Mouse (Mus musculus) frontal cortex, postnatal 36 days (tissue): Measurements from ENCODE around the gene Cd8b1.
"Not testable (repeated sequence)": the region's sequence is repeated elsewhere in the genome, so short reads cannot be mapped to it uniquely, and the experiment has no call there.

Source experiments
- DNase-seq, 2 experiments: peaks; one replicate each; pipeline ENCODE4 v3.0.0; 2022; ENCODE audit warnings: low spot score in 2 of 2

The Cd8b1 gene

DNA sequence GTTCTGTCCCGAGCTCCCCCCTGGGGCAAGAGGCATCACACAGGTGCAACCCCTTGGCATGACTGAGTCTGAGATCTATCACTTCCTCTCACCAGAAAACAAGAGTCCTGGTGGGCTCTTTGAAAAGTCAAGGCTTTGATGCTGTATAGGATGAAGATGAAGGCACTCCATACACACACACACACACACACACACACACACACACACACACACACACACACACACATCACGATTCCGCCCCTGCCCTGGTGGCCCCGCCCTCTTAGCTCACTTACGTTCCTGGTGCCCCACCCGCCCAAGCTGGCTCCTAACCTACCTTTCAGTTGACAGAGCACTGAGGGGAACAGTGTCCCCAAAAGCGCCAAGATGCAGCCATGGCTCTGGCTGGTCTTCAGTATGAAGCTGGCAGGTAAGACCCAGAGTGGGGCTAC is at the start of gene Cd8b1:
TSS of gene Cd8b1 (plus strand) at position 298 of the 431 bp plus-strand sequence.
- DNase-seq: no peak

DNA sequence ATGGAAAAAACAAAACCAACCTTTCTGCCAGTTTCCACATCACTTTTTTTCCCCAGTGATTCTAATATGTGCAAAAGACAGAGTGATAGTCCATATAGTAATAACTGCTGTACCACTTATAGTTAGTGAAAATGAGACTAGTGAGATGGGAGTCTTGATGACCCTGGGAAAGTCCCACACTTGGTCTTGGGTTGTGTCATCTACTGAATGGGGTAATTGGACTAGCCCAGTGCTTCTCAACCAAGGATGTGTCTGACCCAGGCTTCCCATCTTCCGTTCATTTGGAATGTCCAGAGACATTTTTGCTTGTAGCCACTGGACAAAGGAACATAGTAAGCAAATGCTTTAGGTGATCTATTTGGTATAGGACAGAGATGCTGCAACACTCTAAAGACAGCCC is 48.9 kb upstream of the Cd8b1 start:
- no peak for DNase-seq

DNA sequence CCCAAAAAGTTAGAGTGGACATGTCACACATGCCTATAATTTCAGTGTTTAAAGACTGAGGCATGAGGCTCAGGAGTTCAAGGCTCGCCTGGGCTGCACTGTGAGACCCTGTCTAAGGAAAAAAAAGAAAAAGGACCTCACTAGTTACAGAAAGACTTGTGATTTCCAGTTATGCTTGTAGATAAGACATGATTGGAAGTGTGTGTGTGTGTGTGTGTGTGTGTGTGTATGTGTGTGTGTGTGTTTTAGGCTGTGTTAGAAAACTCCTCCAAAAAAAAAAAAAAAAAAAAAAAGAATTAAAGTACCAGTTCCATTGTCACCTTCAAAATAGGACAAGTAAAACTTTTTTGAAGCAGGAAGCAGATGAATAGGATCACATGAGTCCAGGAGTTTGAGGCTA is 48.0 kb upstream of the Cd8b1 start:
- no peak for DNase-seq

DNA sequence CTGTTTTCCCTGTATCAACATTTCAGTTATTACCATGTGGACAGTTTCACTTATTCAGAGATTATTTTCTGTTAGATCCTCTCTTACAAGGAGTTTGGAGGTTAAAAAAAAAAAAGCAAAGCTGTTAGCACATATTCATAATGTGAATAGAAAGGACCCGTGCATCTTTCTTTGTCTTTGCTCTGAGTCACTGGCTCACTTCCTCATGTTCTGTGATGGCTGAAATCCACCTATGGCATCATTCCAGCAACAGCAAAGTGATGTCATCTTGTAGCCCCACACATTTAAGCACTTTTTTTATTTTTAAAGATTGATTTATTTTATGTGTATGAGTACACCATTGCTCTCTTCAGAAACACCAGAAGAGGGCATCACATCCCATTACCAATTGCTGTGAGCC is 43.2 kb upstream of the Cd8b1 start:
- no peak for DNase-seq

- DNase-seq: no peak
Measured at GRCm38 (mm10) chr6:71293509-71293908, 29.1 kb upstream of the Cd8b1 start.

DNA sequence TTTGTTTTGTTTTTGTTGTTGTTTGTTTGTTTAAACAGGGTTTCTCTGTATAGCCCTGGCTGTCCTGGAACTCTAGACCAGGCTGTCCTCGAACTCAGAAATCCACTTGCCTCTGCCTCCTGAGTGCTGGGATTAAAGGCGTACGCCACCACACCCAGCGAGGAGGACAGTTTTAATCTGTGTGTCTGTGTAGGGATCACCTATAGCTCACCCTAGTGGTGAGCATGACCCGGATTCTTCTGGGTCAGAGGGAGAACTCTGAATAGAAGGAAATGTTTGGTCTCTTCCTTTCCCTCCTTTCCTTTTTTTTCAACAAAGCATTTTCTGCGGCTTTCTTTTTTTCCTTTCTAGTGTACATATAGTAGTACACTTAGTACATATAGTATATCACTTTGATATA is 27.3 kb upstream of the Cd8b1 start:
- no peak for DNase-seq

- no peak for DNase-seq
Measured at GRCm38 (mm10) chr6:71298051-71298450, 24.5 kb upstream of the Cd8b1 start.

GRCm38 (mm10) chr6:71298751-71299150 is 23.8 kb upstream of the Cd8b1 start:
- DNase-seq: no peak

DNA sequence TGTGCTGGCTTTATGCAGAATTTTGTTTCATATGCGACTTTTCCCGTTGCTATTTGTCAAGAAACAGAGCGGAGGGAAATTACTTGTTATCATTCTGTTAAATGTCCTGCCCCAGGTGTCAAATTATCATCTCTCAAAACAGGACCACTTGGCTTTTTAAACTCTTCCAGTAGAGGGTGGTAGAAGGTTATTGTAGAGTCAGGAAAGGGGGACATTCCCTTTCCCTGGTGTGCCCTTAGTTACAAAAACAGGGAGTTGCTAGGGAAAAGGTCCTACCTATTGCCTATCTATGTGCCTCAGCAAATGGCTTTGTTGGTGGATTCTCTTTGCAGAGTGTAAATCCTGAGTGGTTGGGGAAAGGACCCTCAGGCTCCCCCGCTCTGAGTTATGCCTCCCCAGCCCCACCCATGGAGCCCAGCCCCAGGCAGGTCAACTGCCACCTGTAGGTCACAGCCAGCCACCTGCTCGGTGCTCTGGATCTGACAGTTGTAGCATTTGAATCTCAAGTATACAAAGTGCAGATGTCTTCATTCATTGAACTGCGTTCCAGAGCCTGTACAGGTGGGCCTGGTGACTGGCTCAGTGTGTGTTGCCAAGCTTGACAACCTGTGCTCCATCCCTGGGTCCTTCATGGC is 20.4 kb upstream of the Cd8b1 start:
- DNase-seq: no peak

DNA sequence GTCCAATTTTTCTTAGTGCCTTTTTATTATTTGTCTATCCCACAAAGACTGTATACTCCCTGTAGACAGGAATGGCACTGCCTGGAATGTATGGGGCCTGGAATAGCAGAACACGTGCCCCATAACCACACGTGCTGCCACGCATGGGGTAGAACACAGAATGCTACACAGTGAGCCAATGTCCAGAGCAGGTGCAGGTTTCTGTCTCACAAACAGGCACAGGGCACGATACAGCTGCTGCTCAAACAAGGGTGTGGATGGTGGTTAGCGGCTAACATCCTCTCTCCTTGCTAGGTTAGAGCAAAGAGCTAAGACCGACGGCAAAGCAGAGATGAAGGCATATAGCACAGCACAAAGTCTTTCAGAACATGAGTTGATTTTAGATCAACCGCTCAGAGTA is 15.1 kb upstream of the Cd8b1 start:
- DNase-seq: no peak

GRCm38 (mm10) chr6:71321826-71322283 is 733 bp upstream of the Cd8b1 start, which contains the start of gene Smyd1:
Gene Smyd1 (minus strand): TSS chr6:71322233.
- no peak for DNase-seq

DNA sequence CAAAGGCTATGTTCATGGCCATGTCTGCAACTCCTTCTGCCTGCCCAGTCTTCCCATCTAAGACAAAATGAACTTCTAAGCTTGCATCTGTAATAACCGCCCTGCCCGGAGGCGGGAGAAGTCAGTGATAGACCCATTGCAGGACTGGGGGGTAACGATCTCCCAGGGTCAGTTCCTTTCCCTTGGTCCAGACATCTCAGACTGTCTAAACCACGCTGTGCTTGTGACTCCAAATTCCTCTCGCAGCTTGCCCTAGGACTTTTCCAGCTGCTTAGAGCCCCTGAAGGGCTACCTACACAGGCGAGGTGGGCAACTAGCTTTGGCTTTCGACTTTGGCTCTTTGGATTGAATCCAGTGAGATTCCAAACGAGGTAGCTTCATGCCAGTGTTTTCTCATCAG is 2.2 kb downstream of the Cd8b1 start:
- DNase-seq: no peak

DNA sequence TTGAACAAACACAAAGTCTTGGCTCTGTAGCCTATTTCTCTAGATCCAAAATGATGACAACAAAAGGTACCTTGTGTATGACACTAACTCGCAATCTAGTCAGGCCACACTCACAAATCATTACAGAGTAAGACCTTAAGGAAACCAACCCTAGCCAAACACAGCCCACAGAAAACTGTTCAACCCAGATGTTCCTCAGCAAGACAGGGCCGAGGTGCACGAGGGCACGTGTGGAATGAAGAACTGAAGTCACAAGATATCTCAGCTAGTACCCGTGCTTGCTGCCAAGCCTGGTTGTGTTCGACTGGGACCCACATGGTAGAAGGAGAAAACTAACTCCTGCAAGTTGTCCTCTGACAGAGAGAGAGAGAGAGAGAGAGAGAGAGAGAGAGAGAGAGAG is 7.3 kb downstream of the Cd8b1 start:
- DNase-seq: no peak

DNA sequence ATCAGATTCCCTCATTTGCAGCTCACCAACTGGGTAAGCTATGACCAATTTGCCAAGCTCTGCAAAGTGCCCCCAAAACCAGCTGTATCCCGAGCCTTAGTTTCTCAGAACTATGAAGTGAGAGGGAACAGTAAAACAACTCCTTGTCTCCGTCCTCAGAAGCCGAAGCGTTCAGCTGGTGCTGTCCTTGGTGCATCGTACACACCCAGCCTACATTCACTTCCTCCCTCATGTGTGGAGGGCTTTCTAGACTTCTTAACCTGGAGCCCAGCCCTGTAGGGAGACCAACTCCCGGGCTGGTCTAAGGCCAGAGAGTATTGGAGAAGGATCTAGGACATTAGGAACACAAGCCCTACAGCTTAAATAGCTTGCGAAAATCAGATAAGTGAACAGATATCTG is 7.9 kb downstream of the Cd8b1 start:
- DNase-seq: no peak

GRCm38 (mm10) chr6:71331491-71331890 is 8.9 kb downstream of the Cd8b1 start:
- DNase-seq: not testable (repeated sequence)

DNA sequence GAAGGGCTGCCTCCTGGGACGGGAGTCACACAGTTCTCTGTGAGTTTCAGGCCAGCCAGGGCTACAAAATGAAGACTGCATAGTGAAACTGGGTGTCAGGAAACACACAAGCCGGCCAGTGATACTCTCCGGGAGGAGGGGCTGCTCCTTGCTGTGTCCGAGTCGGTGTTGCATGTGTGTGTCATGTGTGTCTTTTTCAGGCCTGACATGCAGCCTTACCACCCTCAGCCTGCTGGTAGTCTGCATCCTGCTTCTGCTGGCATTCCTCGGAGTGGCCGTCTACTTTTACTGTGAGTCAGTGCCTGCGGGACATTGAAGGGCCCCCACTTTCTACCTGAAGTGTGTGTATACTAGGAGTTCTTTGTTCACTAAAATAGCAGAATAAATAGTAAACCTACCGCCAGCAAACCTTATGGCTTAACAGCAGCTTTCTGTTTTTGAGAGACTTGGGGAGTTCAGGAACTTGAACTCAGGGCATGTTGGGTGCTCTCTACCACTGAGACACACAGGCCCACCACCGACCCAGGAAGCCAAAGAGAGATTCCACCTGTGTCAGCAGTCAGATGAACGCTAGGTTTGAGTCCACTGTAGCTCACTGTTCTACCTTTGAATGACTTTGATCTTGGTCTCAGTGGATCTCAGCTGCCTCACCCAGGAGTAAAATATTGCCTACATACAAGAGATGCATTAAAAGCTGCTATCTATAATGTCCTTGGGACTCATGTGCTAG is 9.8 kb downstream of the Cd8b1 start:
- DNase-seq: no peak

- no peak for DNase-seq
Measured at GRCm38 (mm10) chr6:71333031-71333430, 10.4 kb downstream of the Cd8b1 start.

GRCm38 (mm10) chr6:71333578-71334273 is 11.1 kb downstream of the Cd8b1 start:
- no peak for DNase-seq

GRCm38 (mm10) chr6:71337666-71338065 is 15.1 kb downstream of the Cd8b1 start:
- no peak for DNase-seq

GRCm38 (mm10) chr6:71338941-71339340 is 16.4 kb downstream of the Cd8b1 start:
- DNase-seq: no peak

DNA sequence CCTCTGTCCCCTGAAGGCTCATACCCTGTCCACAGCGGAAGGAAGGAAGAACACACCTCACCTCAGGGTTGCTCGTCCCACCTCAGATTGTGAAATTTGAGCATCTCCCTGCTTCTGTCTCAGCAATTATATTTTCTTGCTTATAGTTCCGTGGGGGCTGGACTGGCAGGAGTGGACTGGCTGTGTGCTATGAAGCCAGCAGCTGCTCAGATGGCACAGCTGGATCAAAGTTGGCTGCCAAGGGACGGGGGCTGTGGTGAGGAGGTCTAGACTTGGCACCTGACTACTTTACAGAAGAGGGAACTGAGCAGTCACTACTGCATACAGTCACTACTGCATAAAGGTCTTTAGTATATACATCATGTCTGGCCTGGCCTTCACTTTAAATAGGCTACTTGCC is 16.8 kb downstream of the Cd8b1 start:
- no peak for DNase-seq

DNA sequence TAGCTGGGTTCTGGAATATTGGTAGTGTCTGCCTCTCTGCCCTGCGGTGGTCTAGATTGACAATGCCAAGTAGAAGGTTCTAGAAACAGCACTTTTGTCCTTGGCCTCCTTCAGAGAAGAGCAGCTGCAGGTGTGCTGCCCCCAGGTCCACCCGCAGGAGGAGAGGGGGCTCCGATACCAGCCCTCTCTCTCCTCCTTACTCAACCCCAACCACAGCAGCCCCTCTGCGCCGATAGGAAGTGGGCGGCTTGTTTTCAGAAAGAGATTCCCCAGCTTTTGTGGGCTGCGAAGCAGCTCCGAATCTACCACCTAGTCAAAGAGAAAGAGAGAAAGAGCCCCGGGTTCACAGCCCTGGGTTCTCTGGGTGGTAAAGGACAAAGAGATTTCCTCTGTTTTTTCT is 18.6 kb downstream of the Cd8b1 start:
- DNase-seq: no peak

GRCm38 (mm10) chr6:71348006-71348405 is 25.4 kb downstream of the Cd8b1 start:
- no peak for DNase-seq
